Mouse (Mus musculus) frontal cortex, adult (tissue): ENCODE measurements at regions not wholly inside any gene's neighbourhood (a gene's known extent, or its start where the extent isn't known, plus 50 kb on each side); places are given as distances from the start of the nearest gene placed in this dataset.

ENCODE experiments used
- ATAC-seq: cut with Nextera tagmentation; 2 replicates; pipeline ENCODE4 v1.9.2; 2017; ENCODE audit warnings: mild to moderate bottlenecking, moderate library complexity, mixed read lengths; ENCODE audit not compliant: low TSS enrichment

- ATAC-seq: no peak
These were observed 287.0 kb downstream of the Tns3 start for GRCm38 (mm10) chr11:8377301-8377700.

GRCm38 (mm10) chr11:8365545-8365944, 298.8 kb downstream of the Tns3 start:
- ATAC-seq: no peak

- ATAC-seq: no peak
These were observed 299.5 kb downstream of the Tns3 start for GRCm38 (mm10) chr11:8364703-8365433.

- no peak for ATAC-seq
These were observed 319.4 kb downstream of the Tns3 start for GRCm38 (mm10) chr11:8344938-8345337.

- ATAC-seq: peak; percentile 93
These were observed 361.8 kb downstream of the Tns3 start for GRCm38 (mm10) chr11:8302347-8303188.

GRCm38 (mm10) chr11:8297462-8297861, 366.9 kb downstream of the Tns3 start:
- no peak for ATAC-seq

- ATAC-seq: no peak
These were observed 370.9 kb downstream of the Tns3 start for GRCm38 (mm10) chr11:8293322-8294014.

- ATAC-seq: no peak
These were observed 379.1 kb downstream of the Tns3 start for GRCm38 (mm10) chr11:8285271-8285670.

- ATAC-seq: no peak
These were observed 389.1 kb downstream of the Tns3 start for GRCm38 (mm10) chr11:8275203-8275602.

- no peak for ATAC-seq
These were observed 395.2 kb downstream of the Tns3 start for GRCm38 (mm10) chr11:8269171-8269570.

GRCm38 (mm10) chr11:8254036-8254435, 410.3 kb downstream of the Tns3 start:
- peak; percentile 34; the same call in 1 of the 2 replicates for ATAC-seq

GRCm38 (mm10) chr11:8251360-8251759, 413.0 kb downstream of the Tns3 start:
- ATAC-seq: no peak

- no peak for ATAC-seq
These were observed 414.9 kb downstream of the Tns3 start for GRCm38 (mm10) chr11:8249468-8249867.

- peak; percentile 57; the same call in 1 of the 2 replicates for ATAC-seq
These were observed 416.8 kb downstream of the Tns3 start for GRCm38 (mm10) chr11:8247535-8247934.

GRCm38 (mm10) chr11:8247024-8247423, 417.3 kb downstream of the Tns3 start:
- ATAC-seq: no peak

- no peak; the same call in 1 of the 2 replicates for ATAC-seq
These were observed 418.8 kb downstream of the Tns3 start for GRCm38 (mm10) chr11:8245408-8246003.

- no peak for ATAC-seq
These were observed 425.8 kb downstream of the Tns3 start for GRCm38 (mm10) chr11:8238498-8238897.

GRCm38 (mm10) chr11:8237556-8237955, 426.8 kb downstream of the Tns3 start:
- no peak for ATAC-seq

- no peak for ATAC-seq
These were observed 428.3 kb downstream of the Tns3 start for GRCm38 (mm10) chr11:8236056-8236455.

- peak; percentile 67 for ATAC-seq
These were observed 431.6 kb downstream of the Tns3 start for GRCm38 (mm10) chr11:8232636-8233189.

- peak; percentile 84 for ATAC-seq
These were observed 434.5 kb downstream of the Tns3 start for GRCm38 (mm10) chr11:8229787-8230186.
